Mouse (Mus musculus): ENCODE data around the gene Aipl1. TPM values are rescaled to one million over a fixed set of nuclear protein-coding genes. Genes with fewer than 3 reads are reported as not detected.

The Aipl1 gene
- polyA plus RNA-seq, 1 experiment, result 0.28 TPM

GRCm38 (mm10) chr11:72037996-72038395 is 687 bp upstream of the Aipl1 start:
- no peak overlapping the region for H3K4me3 ChIP-seq (replicated peaks; ENCODE audit: insufficient read depth, low read depth, low read length)
- no peaks in the 10 kb centered on the region for H3K27me3 ChIP-seq (ENCODE audit: control insufficient read depth, insufficient read depth, low read length)
- WGBS, result under 1% methylated on average over 4 of the region's 4 CpGs
- TF ChIP-seq CTCF (IDR thresholded peaks at IDR 0.05; ENCODE audit: borderline replicate concordance, insufficient read depth, low read depth, low read length) (peak; percentile 77), POLR2A (IDR thresholded peaks at IDR 0.05; ENCODE audit: borderline replicate concordance, insufficient read depth, low read length) (no peak)
- H3K27ac ChIP-seq (ENCODE audit: insufficient read depth, low read length), result no peak overlapping the region
- peak; percentile 57 to 75 for DNase-seq
- 0 out of 2 replicates have a peak, but pooled peaks cover 5% of the 10 kb centered on the region for H3K4me1 ChIP-seq (ENCODE audit: control insufficient read depth, insufficient read depth, low read length)

- no peak overlapping the region for H3K27ac ChIP-seq (ENCODE audit: insufficient read depth, low read length)
- TF ChIP-seq CTCF (IDR thresholded peaks at IDR 0.05; ENCODE audit: borderline replicate concordance, insufficient read depth, low read depth, low read length), result no peak
- TF ChIP-seq POLR2A (IDR thresholded peaks at IDR 0.05; ENCODE audit: borderline replicate concordance, insufficient read depth, low read length), result no peak
- 92% methylated on average over 3 of the region's 3 CpGs for WGBS
- H3K4me3 ChIP-seq (replicated peaks; ENCODE audit: insufficient read depth, low read depth, low read length), result no peak overlapping the region
- H3K4me1 ChIP-seq (ENCODE audit: control insufficient read depth, insufficient read depth, low read length), result no peaks in the 10 kb centered on the region
- no peak for DNase-seq
- H3K27me3 ChIP-seq (ENCODE audit: control insufficient read depth, insufficient read depth, low read length), result no peaks in the 10 kb centered on the region
Measured at GRCm38 (mm10) chr11:72032589-72032988, 4.7 kb downstream of the Aipl1 start.

DNA sequence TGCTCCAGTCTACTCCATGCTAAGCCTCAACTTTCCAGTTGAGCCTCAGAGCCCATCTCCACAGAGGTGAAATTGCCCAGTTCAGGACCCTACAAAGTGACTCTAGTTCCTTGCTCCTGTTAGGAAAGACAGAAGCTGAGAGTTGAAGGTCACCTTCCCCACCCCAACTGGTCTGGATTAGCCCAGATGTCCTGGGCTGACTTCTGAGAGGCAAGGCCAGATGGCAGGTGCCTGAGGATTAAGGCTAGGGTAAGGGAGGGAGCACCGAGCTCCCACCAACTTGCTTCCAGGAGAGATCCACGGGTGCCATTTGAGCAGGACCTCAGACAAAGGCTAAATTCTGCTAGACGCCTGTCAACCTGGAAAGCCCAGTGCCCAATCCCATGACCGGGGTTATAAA is 5.2 kb downstream of the Aipl1 start:
- Histone ChIP-seq H3K27me3 (ENCODE audit: control insufficient read depth, insufficient read depth, low read length) (no peaks in the 10 kb centered on the region), H3K27ac (ENCODE audit: insufficient read depth, low read length) (no peak overlapping the region), H3K4me3 (replicated peaks; ENCODE audit: insufficient read depth, low read depth, low read length) (no peak overlapping the region), H3K4me1 (ENCODE audit: control insufficient read depth, insufficient read depth, low read length) (no peaks in the 10 kb centered on the region)
- no peak for DNase-seq
- WGBS, result 69% methylated on average over 4 of the region's 4 CpGs
- TF ChIP-seq POLR2A (IDR thresholded peaks at IDR 0.05; ENCODE audit: borderline replicate concordance, insufficient read depth, low read length) (no peak), CTCF (IDR thresholded peaks at IDR 0.05; ENCODE audit: borderline replicate concordance, insufficient read depth, low read depth, low read length) (no peak)

DNA sequence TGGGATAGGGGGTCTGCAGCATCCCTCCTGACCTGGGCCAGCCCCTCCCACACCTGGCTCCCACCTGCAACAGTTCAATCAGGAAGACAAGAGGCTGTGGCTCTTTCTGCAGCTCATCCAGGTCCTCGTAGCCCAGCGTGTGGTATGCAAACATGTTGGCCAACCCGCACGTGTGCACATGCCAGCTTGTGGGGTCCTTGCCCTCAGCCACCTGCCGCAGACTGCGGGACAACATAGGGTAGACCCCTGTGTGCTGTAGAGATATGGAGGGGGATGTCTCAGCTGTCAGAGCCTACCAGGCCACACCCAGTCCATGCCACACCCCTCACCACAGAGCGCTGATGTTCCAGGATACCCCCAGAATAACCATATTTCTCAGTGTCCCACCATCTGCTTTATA is 6.0 kb downstream of the Aipl1 start:
- TF ChIP-seq CTCF (IDR thresholded peaks at IDR 0.05; ENCODE audit: borderline replicate concordance, insufficient read depth, low read depth, low read length) (no peak), POLR2A (IDR thresholded peaks at IDR 0.05; ENCODE audit: borderline replicate concordance, insufficient read depth, low read length) (no peak)
- Histone ChIP-seq H3K4me3 (replicated peaks; ENCODE audit: insufficient read depth, low read depth, low read length) (no peak overlapping the region), H3K27ac (ENCODE audit: insufficient read depth, low read length) (no peak overlapping the region), H3K27me3 (ENCODE audit: control insufficient read depth, insufficient read depth, low read length) (no peaks in the 10 kb centered on the region), H3K4me1 (ENCODE audit: control insufficient read depth, insufficient read depth, low read length) (no peaks in the 10 kb centered on the region)
- DNase-seq, result no peak
- 68% methylated on average over 7 of the region's 7 CpGs for WGBS

DNA sequence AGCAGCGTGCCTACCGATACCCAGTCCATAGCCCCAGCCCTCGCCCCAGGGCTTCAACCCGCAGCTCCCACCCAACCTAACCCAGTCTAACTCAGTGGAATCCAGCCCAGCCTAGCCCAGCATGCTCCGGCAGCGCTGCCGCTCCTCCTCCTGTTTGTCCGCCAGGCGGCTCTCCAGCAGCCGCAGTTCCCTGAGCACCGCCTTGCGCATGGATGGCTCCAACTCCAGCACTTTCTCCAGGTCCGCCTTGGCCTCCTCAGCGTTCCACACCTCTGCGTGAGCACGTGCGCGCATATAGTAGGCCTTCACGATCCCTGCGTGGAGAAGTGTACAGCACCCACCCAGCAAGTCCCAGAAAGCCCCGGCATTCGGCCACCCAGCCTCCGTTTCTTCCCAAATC is 8.2 kb downstream of the Aipl1 start:
- 17% methylated on average over 23 of the region's 23 CpGs for WGBS
- no peaks in the 10 kb centered on the region for H3K4me1 ChIP-seq (ENCODE audit: control insufficient read depth, insufficient read depth, low read length)
- no peak for DNase-seq
- H3K27ac ChIP-seq (ENCODE audit: insufficient read depth, low read length), result no peak overlapping the region
- TF ChIP-seq CTCF (IDR thresholded peaks at IDR 0.05; ENCODE audit: borderline replicate concordance, insufficient read depth, low read depth, low read length), result peak; percentile 47
- TF ChIP-seq POLR2A (IDR thresholded peaks at IDR 0.05; ENCODE audit: borderline replicate concordance, insufficient read depth, low read length), result no peak
- H3K27me3 ChIP-seq (ENCODE audit: control insufficient read depth, insufficient read depth, low read length), result no peaks in the 10 kb centered on the region
- no peak overlapping the region for H3K4me3 ChIP-seq (replicated peaks; ENCODE audit: insufficient read depth, low read depth, low read length)

DNA sequence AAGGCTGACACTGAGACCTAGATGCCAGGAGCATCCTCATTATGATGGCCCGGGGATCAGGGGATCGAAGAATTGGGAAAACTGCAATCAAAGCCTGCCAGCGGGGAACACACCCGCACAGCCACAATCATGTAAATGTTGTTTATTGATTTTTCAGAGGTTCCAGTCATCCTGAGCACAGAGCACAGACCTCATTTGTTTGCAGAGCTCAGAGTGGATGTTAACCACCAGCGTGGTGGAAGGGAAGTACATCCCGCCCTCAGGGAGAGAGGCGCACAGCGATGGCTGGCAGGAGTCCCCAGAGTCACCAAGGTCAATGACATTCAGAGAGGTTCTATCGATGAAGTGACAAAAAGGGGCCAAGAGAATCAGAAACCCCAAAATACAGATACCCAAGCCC is 9.5 kb downstream of the Aipl1 start:
- H3K4me1 ChIP-seq (ENCODE audit: control insufficient read depth, insufficient read depth, low read length), result no peaks in the 10 kb centered on the region
- no peak overlapping the region for H3K27ac ChIP-seq (ENCODE audit: insufficient read depth, low read length)
- 91% methylated on average over 9 of the region's 9 CpGs for WGBS
- no peaks in the 10 kb centered on the region for H3K27me3 ChIP-seq (ENCODE audit: control insufficient read depth, insufficient read depth, low read length)
- H3K4me3 ChIP-seq (replicated peaks; ENCODE audit: insufficient read depth, low read depth, low read length), result no peak overlapping the region
- TF ChIP-seq CTCF (IDR thresholded peaks at IDR 0.05; ENCODE audit: borderline replicate concordance, insufficient read depth, low read depth, low read length) (no peak), POLR2A (IDR thresholded peaks at IDR 0.05; ENCODE audit: borderline replicate concordance, insufficient read depth, low read length) (no peak)
- no peak for DNase-seq

DNA sequence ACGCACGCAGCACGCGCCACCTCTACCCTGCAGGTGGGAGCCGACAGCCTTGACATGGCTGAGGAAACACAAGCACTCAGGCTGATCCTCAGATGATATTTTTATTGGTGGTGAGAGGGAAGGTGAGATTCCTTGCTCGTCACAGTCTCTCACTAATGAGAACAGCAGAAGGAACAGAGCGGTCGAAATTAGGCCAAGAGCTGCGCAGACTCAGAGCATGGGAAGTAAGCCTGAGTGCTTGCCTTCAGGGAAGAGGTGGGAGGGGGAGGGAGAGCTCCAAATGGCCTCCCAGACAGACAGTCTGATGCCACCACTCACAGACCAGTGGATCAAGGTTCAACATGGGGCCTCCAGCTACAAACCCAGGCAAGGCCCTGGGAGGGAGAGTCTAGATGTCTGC is 10.8 kb downstream of the Aipl1 start:
- Histone ChIP-seq H3K4me3 (replicated peaks; ENCODE audit: insufficient read depth, low read depth, low read length) (no peak overlapping the region), H3K27ac (ENCODE audit: insufficient read depth, low read length) (no peak overlapping the region), H3K4me1 (ENCODE audit: control insufficient read depth, insufficient read depth, low read length) (no peaks in the 10 kb centered on the region), H3K27me3 (ENCODE audit: control insufficient read depth, insufficient read depth, low read length) (no peaks in the 10 kb centered on the region)
- no peak for TF ChIP-seq CTCF (IDR thresholded peaks at IDR 0.05; ENCODE audit: borderline replicate concordance, insufficient read depth, low read depth, low read length)
- TF ChIP-seq POLR2A (IDR thresholded peaks at IDR 0.05; ENCODE audit: borderline replicate concordance, insufficient read depth, low read length), result no peak
- no peak for DNase-seq
- 92% methylated on average over 9 of the region's 9 CpGs for WGBS

GRCm38 (mm10) chr11:72025843-72026242 is 11.5 kb downstream of the Aipl1 start:
- Histone ChIP-seq H3K4me1 (ENCODE audit: control insufficient read depth, insufficient read depth, low read length) (no peaks in the 10 kb centered on the region), H3K27me3 (ENCODE audit: control insufficient read depth, insufficient read depth, low read length) (no peaks in the 10 kb centered on the region), H3K4me3 (replicated peaks; ENCODE audit: insufficient read depth, low read depth, low read length) (no peak overlapping the region), H3K27ac (ENCODE audit: insufficient read depth, low read length) (no peak overlapping the region)
- DNase-seq, result no peak
- TF ChIP-seq CTCF (IDR thresholded peaks at IDR 0.05; ENCODE audit: borderline replicate concordance, insufficient read depth, low read depth, low read length) (peak; percentile 44; the same call in 1 of the 2 replicates), POLR2A (IDR thresholded peaks at IDR 0.05; ENCODE audit: borderline replicate concordance, insufficient read depth, low read length) (no peak)
- WGBS, result 45% methylated on average over 5 of the region's 5 CpGs
